Mouse (Mus musculus) E14TG2a.4 (cell line): Measurements from ENCODE around the gene Zdhhc8.

Experiments
- CTCF ChIP-seq: conservative IDR thresholded peaks from 2 replicates; pipeline ENCODE4 v1.5.1; 2014; ENCODE audit warnings: low read length
- NANOG ChIP-seq: IDR thresholded peaks from 2 replicates; pipeline ENCODE4 v1.6.1; 2014; ENCODE audit warnings: borderline replicate concordance, low read length, mixed read lengths
- POU5F1 ChIP-seq: IDR thresholded peaks from 2 replicates; pipeline ENCODE4 v1.6.1; 2014; ENCODE audit warnings: low read length, borderline replicate concordance

GRCm38 (mm10) chr16:18187221-18187620 lies 47.7 kb downstream of the Zdhhc8 start:
- TF ChIP-seq CTCF (no peak), NANOG (no peak), POU5F1 (no peak)
